Mouse (Mus musculus) C2C12 (cell line): ENCODE results near the gene Bmp5. TPM values are rescaled to one million over a fixed set of nuclear protein-coding genes. Genes with fewer than 3 reads are reported as not detected.

ENCODE experiments used
- H3K27me3 ChIP-seq: one replicate; pipeline ENCODE4 v1.6.1; 2011; ENCODE audit not compliant: control insufficient read depth, insufficient read depth, insufficient read length
- H3K36me3 ChIP-seq: one replicate; pipeline ENCODE4 v1.6.1; 2011; ENCODE audit not compliant: control insufficient read depth, insufficient read depth
- H3K4me3 ChIP-seq: one replicate; pipeline ENCODE4 v1.5.1; 2011; ENCODE audit warnings: mild to moderate bottlenecking, control low read depth; ENCODE audit not compliant: poor library complexity, insufficient read depth, severe bottlenecking
- H3K79me2 ChIP-seq: one replicate; pipeline ENCODE4 v1.6.1; 2011; ENCODE audit not compliant: control insufficient read depth, insufficient read depth
- H3K79me3 ChIP-seq: one replicate; pipeline ENCODE4 v1.6.1; 2011; ENCODE audit warnings: low read depth, control low read depth
- H3ac ChIP-seq: one replicate; pipeline ENCODE3; 2011; ENCODE audit warnings: low read depth; ENCODE audit not compliant: control insufficient read depth, insufficient read length
- CEBPB ChIP-seq: IDR thresholded peaks from one replicate; pipeline ENCODE4 v1.6.1; 2011; ENCODE audit warnings: low read depth, mild to moderate bottlenecking, control low read depth, moderate library complexity
- CTCF ChIP-seq: IDR thresholded peaks from one replicate; pipeline ENCODE4 v1.5.1; 2011; ENCODE audit not compliant: control insufficient read depth, insufficient read depth, insufficient read length
- FOSL1 ChIP-seq: IDR thresholded peaks from one replicate; pipeline ENCODE4 v1.8.0; 2011; ENCODE audit warnings: mild to moderate bottlenecking, low read length; ENCODE audit not compliant: poor library complexity, insufficient read depth, severe bottlenecking
- MAX ChIP-seq: IDR thresholded peaks from one replicate; pipeline ENCODE4 v1.6.1; 2011; ENCODE audit warnings: mild to moderate bottlenecking, control low read depth
- MYOD1 ChIP-seq: IDR thresholded peaks from one replicate; pipeline ENCODE4 v1.6.1; 2011; ENCODE audit warnings: low read depth; ENCODE audit not compliant: control insufficient read depth, insufficient read length
- MYOG ChIP-seq: IDR thresholded peaks from one replicate; pipeline ENCODE4 v1.6.1; 2011; ENCODE audit not compliant: control insufficient read depth, insufficient read length; ENCODE audit errors: extremely low read depth
- USF1 ChIP-seq: IDR thresholded peaks from one replicate; pipeline ENCODE4 v1.6.1; 2011; ENCODE audit warnings: low read depth, mild to moderate bottlenecking, control low read depth, moderate library complexity
- polyA plus RNA-seq: library from polyadenylated mRNA; unstranded; fragments of >200 nt; fragmentation: generic; extraction: Trizol; gene quantifications from one replicate; pipeline ENCODE4 v1.2.1, GENCODE M21; 2012; ENCODE audit warnings: missing spikeins

Gene Bmp5
- polyA plus RNA-seq, 1 experiment = 0.05 TPM

DNA sequence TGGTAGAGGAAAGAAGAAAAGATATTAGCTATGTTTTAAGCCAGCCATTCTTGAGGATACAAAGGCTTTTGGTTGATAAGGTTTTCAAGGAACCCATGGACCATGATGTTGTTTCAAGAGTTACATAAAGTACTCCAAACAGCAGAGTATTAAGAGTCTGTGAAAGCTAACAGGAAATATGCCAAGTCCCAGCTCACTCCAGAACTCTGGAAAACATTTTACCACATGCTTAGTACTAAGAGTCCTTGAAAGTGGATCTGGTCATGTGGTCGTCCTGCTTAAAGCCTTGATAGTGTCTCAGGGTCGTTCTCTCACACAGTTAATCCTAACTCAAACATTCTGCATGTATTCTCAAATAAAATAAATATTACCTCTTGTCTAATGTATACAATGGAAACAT, 101.2 kb downstream of the Bmp5 start:
- no peak overlapping the region for H3ac ChIP-seq
- no peaks in the 10 kb centered on the region for H3K27me3 ChIP-seq
- TF ChIP-seq MYOG (no peak), FOSL1 (no peak), MYOD1 (no peak), USF1 (no peak), CEBPB (no peak), MAX (no peak), CTCF (no peak)
- H3K79me3 ChIP-seq = no peaks in the 10 kb centered on the region
- H3K36me3 ChIP-seq = no peaks in the 10 kb centered on the region
- no peak overlapping the region for H3K4me3 ChIP-seq
- H3K79me2 ChIP-seq = no peaks in the 10 kb centered on the region

DNA sequence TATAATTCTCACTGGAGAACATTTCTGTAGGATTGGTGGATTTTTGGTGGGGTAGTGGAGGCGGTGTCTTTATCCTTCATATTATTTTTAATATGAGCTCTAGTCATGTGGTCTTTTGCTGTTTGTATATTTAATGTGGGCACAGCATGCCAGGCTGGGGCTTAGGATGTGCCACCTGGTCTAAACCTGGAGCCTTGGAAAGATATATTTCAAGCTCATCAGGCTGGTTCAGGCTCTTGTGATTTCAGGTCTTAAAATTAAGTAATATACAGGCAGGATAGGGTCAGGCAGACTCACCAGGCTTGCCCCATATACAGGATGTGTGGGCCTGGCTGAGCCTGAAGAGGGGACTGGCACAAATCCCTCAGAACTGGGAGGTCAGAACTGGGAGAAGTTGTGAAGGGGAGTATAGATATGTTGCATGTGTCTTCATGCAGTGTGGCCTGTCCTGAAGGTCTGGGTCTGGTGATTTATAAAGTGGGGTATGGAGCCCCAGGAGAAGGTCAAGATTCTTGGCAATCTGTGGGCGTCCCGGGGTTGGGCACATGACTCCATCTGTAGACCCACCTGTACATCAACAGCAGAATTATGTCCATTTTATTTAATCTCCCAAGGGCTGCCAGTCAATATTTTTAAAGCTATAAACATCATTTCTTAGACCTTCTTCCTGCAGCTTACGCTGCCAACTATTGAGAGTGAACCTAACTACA, 108.5 kb downstream of the Bmp5 start:
- H3K36me3 ChIP-seq = no peaks in the 10 kb centered on the region
- H3K79me2 ChIP-seq = no peaks in the 10 kb centered on the region
- TF ChIP-seq CTCF = no peak
- TF ChIP-seq FOSL1 = no peak
- TF ChIP-seq MYOD1 = no peak
- no peak for TF ChIP-seq MAX
- no peak for TF ChIP-seq MYOG
- no peak for TF ChIP-seq USF1
- TF ChIP-seq CEBPB = no peak
- no peak overlapping the region for H3K4me3 ChIP-seq
- H3K79me3 ChIP-seq = no peaks in the 10 kb centered on the region
- no peaks in the 10 kb centered on the region for H3K27me3 ChIP-seq
- no peak overlapping the region for H3ac ChIP-seq

DNA sequence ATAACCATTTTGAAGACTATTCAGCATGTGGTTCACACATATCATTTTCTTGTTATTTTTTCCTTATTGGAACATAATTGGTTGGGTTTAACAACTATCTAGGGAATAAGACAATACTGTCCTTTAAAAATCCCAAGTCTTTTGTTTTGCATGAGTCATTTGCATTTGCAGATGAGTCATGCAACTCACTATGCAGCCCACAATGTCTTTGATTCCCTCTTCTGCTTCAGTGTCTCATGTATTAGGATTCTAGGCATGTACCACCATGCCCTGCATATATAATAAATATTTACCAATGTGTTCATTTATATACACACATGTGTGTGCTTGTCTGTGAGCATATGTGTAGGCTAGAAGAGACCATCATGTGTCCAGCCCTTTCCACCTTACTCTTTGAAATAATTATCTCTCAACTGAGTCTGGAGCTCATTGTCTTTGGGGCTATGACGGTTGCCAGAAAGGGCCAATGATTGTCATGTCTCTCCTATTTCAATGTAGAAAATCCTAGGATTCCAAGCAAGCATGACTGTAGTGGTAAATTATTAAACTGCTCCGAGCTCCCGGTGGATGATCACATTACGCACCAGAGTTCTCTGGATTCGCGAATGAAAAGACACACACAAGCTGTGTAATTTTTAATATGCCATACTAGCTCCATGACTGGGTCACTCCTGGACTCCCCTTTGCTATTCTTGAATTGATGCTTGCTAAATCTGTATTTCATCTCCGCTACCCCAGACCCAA, 111.8 kb downstream of the Bmp5 start:
- H3K79me2 ChIP-seq = no peaks in the 10 kb centered on the region
- no peaks in the 10 kb centered on the region for H3K79me3 ChIP-seq
- H3K27me3 ChIP-seq = no peaks in the 10 kb centered on the region
- no peak overlapping the region for H3K4me3 ChIP-seq
- TF ChIP-seq FOSL1 (peak; percentile 91), MYOG (no peak)
- H3K36me3 ChIP-seq = no peaks in the 10 kb centered on the region
- no peak overlapping the region for H3ac ChIP-seq

DNA sequence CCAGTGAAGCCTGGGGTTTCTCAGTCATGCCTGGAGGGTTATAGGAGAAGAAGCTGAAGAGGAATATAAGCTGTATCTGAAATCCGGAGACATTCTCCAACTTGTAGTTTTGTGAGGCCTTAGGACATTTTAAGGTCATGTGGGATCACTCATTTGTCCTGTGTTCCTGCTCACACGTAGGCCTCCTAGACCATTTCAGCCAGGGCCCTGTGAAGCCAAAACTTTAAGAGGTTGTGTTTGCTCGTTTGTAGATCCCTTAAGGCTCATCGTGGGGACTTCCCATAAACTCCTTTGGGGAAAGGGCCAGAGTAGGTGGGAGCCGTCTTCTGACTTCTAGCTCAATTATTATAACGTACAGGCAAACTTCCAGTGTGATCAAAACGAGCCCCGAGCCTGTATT, 121.8 kb downstream of the Bmp5 start:
- Histone ChIP-seq H3K79me2 (no peaks in the 10 kb centered on the region), H3K27me3 (no peaks in the 10 kb centered on the region), H3ac (no peak overlapping the region), H3K36me3 (no peaks in the 10 kb centered on the region), H3K4me3 (no peak overlapping the region), H3K79me3 (no peaks in the 10 kb centered on the region)
- no peak for TF ChIP-seq MYOD1
- no peak for TF ChIP-seq CTCF
- no peak for TF ChIP-seq USF1
- TF ChIP-seq CEBPB = no peak
- TF ChIP-seq MYOG = no peak
- TF ChIP-seq FOSL1 = no peak
- TF ChIP-seq MAX = no peak

DNA sequence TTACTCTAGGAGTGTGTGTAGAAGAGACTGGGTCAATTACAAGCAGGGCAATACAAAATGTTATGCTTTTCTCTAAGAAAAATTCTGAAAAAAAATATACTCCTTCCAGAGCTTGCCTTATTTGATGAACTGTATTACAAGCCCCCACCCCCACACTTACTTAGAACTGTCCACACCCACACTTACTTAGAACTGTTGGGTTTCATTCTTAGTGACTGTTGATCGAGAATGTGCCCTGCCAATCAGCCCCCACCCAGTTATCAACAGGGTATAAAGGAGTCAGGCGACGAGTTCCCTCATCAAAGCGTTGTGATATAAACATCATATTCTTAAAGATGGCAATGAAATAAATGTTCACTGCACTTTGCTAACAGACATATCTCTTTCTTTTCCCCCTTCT, 122.9 kb downstream of the Bmp5 start:
- Histone ChIP-seq H3K4me3 (no peak overlapping the region), H3ac (no peak overlapping the region), H3K27me3 (no peaks in the 10 kb centered on the region), H3K79me2 (no peaks in the 10 kb centered on the region), H3K36me3 (no peaks in the 10 kb centered on the region), H3K79me3 (no peaks in the 10 kb centered on the region)
- no peak for TF ChIP-seq USF1
- TF ChIP-seq CEBPB = no peak
- no peak for TF ChIP-seq FOSL1
- TF ChIP-seq MYOD1 = no peak
- no peak for TF ChIP-seq CTCF
- TF ChIP-seq MYOG = no peak
- TF ChIP-seq MAX = no peak
